Mouse (Mus musculus) small intestine, adult 2 months (tissue): ENCODE measurements around the gene Myod1. TPM values are rescaled to one million over a fixed set of nuclear protein-coding genes. Genes with fewer than 3 reads are reported as not detected.

ENCODE experiments used
- H3K27ac ChIP-seq: fragments of 200-500 bp; 2 replicates; pipeline ENCODE4 v1.5.1; 2012; ENCODE audit warnings: low read depth, low read length, control low read depth, inconsistent platforms; ENCODE audit not compliant: insufficient read depth
- H3K27me3 ChIP-seq: fragments of 200-500 bp; 2 replicates; pipeline ENCODE4 v1.6.1; 2012; ENCODE audit warnings: mild to moderate bottlenecking, moderate library complexity, low read length, inconsistent platforms; ENCODE audit not compliant: control insufficient read depth, insufficient read depth
- H3K36me3 ChIP-seq: fragments of 200-500 bp; 2 replicates; pipeline ENCODE4 v1.6.1; 2012; ENCODE audit warnings: mild to moderate bottlenecking, low read length, control low read depth, inconsistent platforms; ENCODE audit not compliant: control insufficient read depth, insufficient read depth
- H3K4me1 ChIP-seq: fragments of 200-500 bp; 2 replicates; pipeline ENCODE4 v1.6.1; 2012; ENCODE audit warnings: low read length, inconsistent platforms, mixed read lengths; ENCODE audit not compliant: control insufficient read depth, insufficient read depth, insufficient read length
- H3K4me3 ChIP-seq: fragments of 200-500 bp; 2 replicates; pipeline ENCODE4 v1.5.1; 2012; ENCODE audit warnings: low read depth, mild to moderate bottlenecking, control low read depth, inconsistent platforms, low read length, moderate library complexity
- CTCF ChIP-seq: fragments of 200-500 bp; IDR thresholded peaks from 2 replicates; pipeline ENCODE4 v1.5.1; 2012; ENCODE audit warnings: low read depth, mild to moderate bottlenecking, control low read depth, inconsistent platforms, low read length, moderate library complexity, mixed read lengths; ENCODE audit not compliant: insufficient replicate concordance, insufficient read length; ENCODE audit errors: extremely low read depth
- POLR2A ChIP-seq: fragments of 200-500 bp; IDR thresholded peaks from 2 replicates; pipeline ENCODE4 v1.6.1; 2012; ENCODE audit warnings: low read depth, mild to moderate bottlenecking, control low read depth, inconsistent platforms, low read length, moderate library complexity
- WGBS: fragments of 180-500 bp; shearing (Covaris S2); methylation state at CpG from one replicate; pipeline ENCODE4 v1.1.7; 2018; 5-methylcytosine and 5-hydroxymethylcytosine counted together
- polyA plus RNA-seq: library from polyadenylated mRNA; depleted of rRNA; stranded (reverse); fragments of >200 nt; gene quantifications from 2 replicates; pipeline ENCODE4 v1.2.3, GENCODE M21; 2012; rRNA removed

Myod1 gene
- polyA plus RNA-seq, 1 experiment = not detected

DNA sequence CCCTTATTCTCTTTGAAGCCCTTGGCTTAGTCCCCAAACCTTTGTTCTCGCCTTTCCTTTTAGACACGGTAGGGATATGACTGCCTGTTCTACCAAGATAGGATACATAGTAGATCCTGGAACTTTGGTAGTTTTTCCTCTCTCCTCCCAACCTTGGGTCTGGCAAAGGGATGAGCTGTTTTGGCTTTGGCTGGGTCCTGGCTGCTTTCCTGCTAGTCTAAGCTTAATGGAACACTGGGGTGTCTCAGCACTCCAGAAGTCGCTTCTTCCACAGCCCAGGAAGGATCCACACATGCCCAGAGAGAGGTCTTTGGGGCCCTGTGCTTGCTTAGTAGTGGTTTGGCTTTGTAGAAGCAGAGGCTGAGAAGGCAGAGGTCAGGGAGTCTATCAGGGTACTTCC is 47.7 kb downstream of the Myod1 start:
- Histone ChIP-seq H3K4me3 (no peak overlapping the region), H3K27ac (no peak overlapping the region), H3K4me1 (no peaks in the 10 kb centered on the region), H3K27me3 (no peaks in the 10 kb centered on the region), H3K36me3 (no peaks in the 10 kb centered on the region)
- no peak for TF ChIP-seq CTCF
- no peak for TF ChIP-seq POLR2A
- WGBS = 71% methylated on average over 3 of the region's 3 CpGs

DNA sequence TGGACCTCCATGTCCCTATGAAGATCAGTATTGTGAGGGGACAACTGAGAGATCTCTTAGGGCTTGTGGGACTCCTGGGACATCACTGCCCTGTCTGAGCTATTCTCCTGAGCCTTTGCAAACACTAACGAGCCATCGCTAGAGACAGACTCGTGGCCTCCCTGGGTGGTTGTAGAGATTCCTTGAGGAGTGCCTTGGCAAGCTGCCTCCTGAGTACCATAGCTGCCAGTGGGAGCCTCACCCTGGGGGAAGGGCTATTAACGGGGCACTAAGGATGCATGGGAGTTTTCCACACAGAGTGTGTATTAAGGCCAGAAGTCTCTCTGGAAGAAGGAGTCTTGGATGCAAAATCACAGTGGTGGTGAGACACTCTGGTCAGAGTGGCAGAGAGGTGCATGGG is 48.7 kb downstream of the Myod1 start:
- no peaks in the 10 kb centered on the region for H3K27me3 ChIP-seq
- H3K4me1 ChIP-seq = no peaks in the 10 kb centered on the region
- H3K27ac ChIP-seq = no peak overlapping the region
- no peak overlapping the region for H3K4me3 ChIP-seq
- no peak for TF ChIP-seq POLR2A
- TF ChIP-seq CTCF = no peak
- 37% methylated on average over 4 of the region's 4 CpGs for WGBS
- no peaks in the 10 kb centered on the region for H3K36me3 ChIP-seq

Other genes starting within 250 kb of the Myod1 start
- gene Abcc8, start 196.4 kb upstream of the Myod1 start, polyA plus RNA-seq = 1.3 and 2.4 TPM in 2 replicates
- 34.5 and 105 TPM in 2 replicates for gene Ush1c, start 138.0 kb upstream of the Myod1 start, polyA plus RNA-seq
- gene Otog, start 135.5 kb upstream of the Myod1 start, polyA plus RNA-seq = 0.04 TPM in 1 of 2 replicates, not detected in the other
- gene Kcnc1, start 20.0 kb downstream of the Myod1 start, polyA plus RNA-seq = 0.29 and 0.34 TPM in 2 replicates